Mouse (Mus musculus) liver, adult 2 months (tissue): ENCODE results near the gene Eri3.

ENCODE experiments used
- CTCF ChIP-seq: fragments of 200-500 bp; IDR thresholded peaks from 2 replicates; pipeline ENCODE4 v1.5.1; 2011; ENCODE audit warnings: low read depth, low read length, control low read depth
- POLR2A ChIP-seq: fragments of 200-500 bp; IDR thresholded peaks from 2 replicates; pipeline ENCODE4 v1.6.1; 2011; ENCODE audit warnings: low read length, control low read depth; ENCODE audit not compliant: insufficient read depth; ENCODE audit errors: extremely low read depth

DNA sequence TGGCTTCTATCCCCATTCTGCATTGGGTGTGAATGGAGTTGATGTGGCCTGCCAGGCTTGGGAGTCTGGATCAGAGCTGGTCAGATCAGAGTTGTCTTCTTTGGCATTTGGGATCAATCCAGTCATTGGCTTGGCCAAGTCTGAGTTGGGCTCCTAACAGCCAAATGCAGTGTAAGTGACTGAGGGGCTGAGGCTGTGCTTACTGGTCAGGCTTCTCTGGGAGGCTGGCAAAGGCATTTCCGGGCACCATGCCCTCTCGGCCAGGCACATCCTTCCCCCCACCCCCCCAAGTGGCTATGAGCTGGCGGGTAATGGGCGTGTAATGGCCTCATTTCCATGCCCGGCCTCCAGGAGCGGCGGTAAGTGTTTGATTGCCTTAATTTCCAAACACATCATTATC, 115.4 kb downstream of the Eri3 start:
- no peak for TF ChIP-seq CTCF
- TF ChIP-seq POLR2A, result no peak
